16 mouse cellular contexts compared by ENCODE assay signal in the genomic region with DNA sequence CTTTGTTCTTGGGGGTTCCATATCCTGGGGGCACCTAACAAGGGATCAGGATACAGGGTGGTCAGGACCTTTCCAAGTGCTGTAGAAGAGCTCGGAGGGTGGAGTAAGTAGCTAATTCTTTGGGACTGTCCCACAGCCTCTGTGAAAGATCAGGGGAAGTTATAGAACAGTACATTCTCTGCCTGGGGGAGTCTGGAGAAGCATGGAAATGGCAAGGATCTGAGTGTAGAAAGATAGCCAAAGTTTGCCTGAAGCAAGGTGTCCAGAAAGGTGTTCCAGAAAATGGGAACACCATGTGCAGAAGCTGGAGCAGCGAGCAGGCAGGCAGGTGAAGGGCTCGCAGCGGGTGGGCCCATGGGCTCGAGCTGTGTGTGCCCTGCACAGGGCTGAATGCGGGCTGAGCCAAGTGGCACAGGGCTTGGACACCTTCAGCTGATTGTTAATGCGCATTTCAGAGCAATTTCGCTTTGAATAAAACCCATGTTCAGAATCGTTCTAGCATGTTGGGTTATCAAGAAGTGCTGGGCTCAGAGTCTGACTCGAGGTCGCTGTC.
A peak's percentile ranks its signal among the peaks of the same experiment; 100 is the strongest.
DNase-seq lines count a peak whose midpoint lies in the region.
"Had no signal": no experiment of that assay in that cellular context is flagged by ENCODE, and none has a peak within 500 bp of the region (broad histone marks: within the 10 kb centered on the region; RNA-seq: fewer than 3 reads in every experiment).

No protein-coding gene starts in this region.

- DNase-seq in heart, adult 11 months: peak; percentile 85
- no peak for DNase-seq in heart, postnatal 4 days
- DNase-seq in testis, postnatal 10 days (ENCODE audit: low spot score): peak; percentile 28
- no peak for DNase-seq in testis, postnatal 14 days (ENCODE audit: low spot score)
- DNase-seq in cerebellum, adult 9-11 months: peak; percentile 33
- no peak for DNase-seq in kidney, postnatal 4 days
- no peak for DNase-seq in adrenal gland, adult 18-20 months (ENCODE audit: low spot score in 2 of 2)
- DNase-seq: adrenal gland, postnatal 36 days; gastrocnemius, postnatal 25 days; heart, adult 2 months; kidney, adult 9 months; kidney, postnatal 10 days; right cerebral cortex, postnatal 25 days; spleen, adult 18-20 months; thymus, adult 2 months; thymus, postnatal 36 days had no signal

Comparison
In these comparisons a context has a peak if more than half of its experiments do, and no peak if none do; other contexts are left out.
1. DNase-seq: peak in heart, adult 11 months (single experiment), testis, postnatal 10 days (single experiment) and cerebellum, adult 9-11 months (single experiment); none in heart, postnatal 4 days (single experiment), testis, postnatal 14 days (single experiment), kidney, postnatal 4 days (0 of 2) and adrenal gland, adult 18-20 months (0 of 2).